Mouse (Mus musculus): ENCODE results near the gene Dusp3. TPM values are rescaled to one million over a fixed set of nuclear protein-coding genes. Genes with fewer than 3 reads are reported as not detected.
A peak's percentile ranks its signal among the peaks of the same experiment; 100 is the strongest.

Dusp3 gene
- polyA plus RNA-seq, 1 experiment from 2014 or later = 78.2 TPM

DNA sequence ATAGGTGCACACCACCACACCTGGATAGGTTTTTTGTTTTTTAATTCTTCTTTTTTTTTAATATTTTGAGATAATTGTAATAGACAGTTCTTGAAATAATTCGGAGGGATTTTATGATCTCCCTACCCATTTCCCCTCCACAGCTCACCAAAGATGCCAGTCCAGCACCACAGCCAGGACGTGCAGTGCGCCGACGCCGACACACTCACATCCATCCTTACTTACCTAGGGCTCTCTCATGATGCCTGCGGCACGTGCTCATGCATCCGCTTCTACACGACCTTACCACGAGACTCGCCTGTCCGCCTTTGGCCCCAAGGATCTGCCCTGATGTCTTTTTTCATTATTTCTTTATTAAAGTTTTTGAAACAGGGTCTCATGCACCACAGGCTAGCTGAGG, 17.0 kb downstream of the Dusp3 start:
- peaks cover 8% of the 10 kb centered on the region for H3K36me3 ChIP-seq (ENCODE audit: insufficient read depth, low read length)
- no peaks in the 10 kb centered on the region for H3K9me3 ChIP-seq (ENCODE audit: low read length)
- DNase-seq (ENCODE audit: low spot score) = no peak
- H3K27me3 ChIP-seq (replicated peaks; ENCODE audit: insufficient read depth, low read length) = peaks cover 11% of the 10 kb centered on the region
- 77% methylated on average over 13 of the region's 13 CpGs for WGBS
- H3K27ac ChIP-seq (ENCODE audit: low read length) = no peak overlapping the region
- no peaks in the 10 kb centered on the region for H3K4me1 ChIP-seq (ENCODE audit: insufficient read depth, low read depth, low read length)
- TF ChIP-seq CTCF (IDR thresholded peaks at IDR 0.05) (no peak), EP300 (IDR thresholded peaks at IDR 0.05) (no peak)
- H3K9ac ChIP-seq (replicated peaks; ENCODE audit: low read depth) = no peak overlapping the region
- no peak overlapping the region for H3K4me3 ChIP-seq (ENCODE audit: low read depth, low read length)
- ATAC-seq = no peak
- H3K4me2 ChIP-seq (replicated peaks; ENCODE audit: low read depth, low read length) = no peak overlapping the region

GRCm38 (mm10) chr11:101968791-101969190, 18.0 kb downstream of the Dusp3 start:
- 0% methylated on average over 5 of the region's 5 CpGs for WGBS
- Histone ChIP-seq H3K9me3 (ENCODE audit: low read length) (no peaks in the 10 kb centered on the region), H3K27me3 (replicated peaks; ENCODE audit: insufficient read depth, low read length) (peaks cover 21% of the 10 kb centered on the region), H3K4me3 (ENCODE audit: low read depth, low read length) (no peak overlapping the region), H3K4me1 (ENCODE audit: insufficient read depth, low read depth, low read length) (peaks cover 6% of the 10 kb centered on the region; the same call in 1 of the 2 replicates), H3K27ac (ENCODE audit: low read length) (no peak overlapping the region), H3K9ac (replicated peaks; ENCODE audit: low read depth) (no peak overlapping the region), H3K4me2 (replicated peaks; ENCODE audit: low read depth, low read length) (no peak overlapping the region), H3K36me3 (ENCODE audit: insufficient read depth, low read length) (0 out of 2 replicates have a peak, but pooled peaks cover under 1% of the 10 kb centered on the region)
- ATAC-seq (peak; percentile 57; the same call in 1 of the 2 replicates), DNase-seq (ENCODE audit: low spot score) (peak; percentile 90)
- TF ChIP-seq EP300 (IDR thresholded peaks at IDR 0.05) = no peak
- peak; percentile 99 for TF ChIP-seq CTCF (IDR thresholded peaks at IDR 0.05)

DNA sequence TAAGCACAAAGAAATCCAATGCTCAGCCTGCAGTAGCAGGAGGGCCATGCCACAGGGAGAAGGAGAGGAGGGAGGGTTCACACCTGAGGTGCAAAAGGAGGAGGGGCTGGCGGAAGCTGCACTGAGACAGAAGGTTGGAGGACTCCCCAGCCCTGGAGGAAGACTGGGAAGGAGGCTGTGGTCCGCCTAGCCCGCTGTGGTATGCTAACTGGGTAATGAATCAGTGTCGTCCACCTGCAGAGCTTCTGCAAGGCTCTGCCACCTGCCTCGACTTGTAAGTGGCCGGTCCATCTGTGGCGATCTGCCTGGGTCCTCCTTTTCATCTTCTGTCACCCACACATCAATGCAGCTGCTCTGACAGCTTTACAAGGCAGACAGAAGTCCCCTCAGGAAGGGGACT, 18.5 kb downstream of the Dusp3 start:
- Histone ChIP-seq H3K9ac (replicated peaks; ENCODE audit: low read depth) (no peak overlapping the region), H3K27ac (ENCODE audit: low read length) (no peak overlapping the region), H3K27me3 (replicated peaks; ENCODE audit: insufficient read depth, low read length) (peaks cover 26% of the 10 kb centered on the region), H3K36me3 (ENCODE audit: insufficient read depth, low read length) (no peaks in the 10 kb centered on the region), H3K4me3 (ENCODE audit: low read depth, low read length) (no peak overlapping the region), H3K4me2 (replicated peaks; ENCODE audit: low read depth, low read length) (no peak overlapping the region), H3K4me1 (ENCODE audit: insufficient read depth, low read depth, low read length) (peaks cover 8% of the 10 kb centered on the region; the same call in 1 of the 2 replicates), H3K9me3 (ENCODE audit: low read length) (no peaks in the 10 kb centered on the region)
- no peak for DNase-seq (ENCODE audit: low spot score)
- no peak for ATAC-seq
- TF ChIP-seq CTCF (IDR thresholded peaks at IDR 0.05) (no peak), EP300 (IDR thresholded peaks at IDR 0.05) (no peak)
- WGBS = 16% methylated on average over 7 of the region's 7 CpGs

GRCm38 (mm10) chr11:101966965-101967614, 19.7 kb downstream of the Dusp3 start, which contains the start of gene Sost:
Sost (minus strand) TSS chr11:101967015.
- H3K4me3 ChIP-seq (ENCODE audit: low read depth, low read length) = no peak within 1 kb of the TSS
- H3K4me2 ChIP-seq (replicated peaks; ENCODE audit: low read depth, low read length) = no peak within 1 kb of the TSS
- H3K27ac ChIP-seq (ENCODE audit: low read length) = no peak within 1 kb of the TSS
- no peaks in the 10 kb centered on the region for H3K36me3 ChIP-seq (ENCODE audit: insufficient read depth, low read length)
- WGBS = 36% methylated on average over 10 of the region's 10 CpGs
- TF ChIP-seq EP300 (IDR thresholded peaks at IDR 0.05) = no peak
- TF ChIP-seq CTCF (IDR thresholded peaks at IDR 0.05) = no peak
- H3K27me3 ChIP-seq (replicated peaks; ENCODE audit: insufficient read depth, low read length) = peaks cover 37% of the 10 kb centered on the region
- no peak within 1 kb of the TSS for H3K9ac ChIP-seq (replicated peaks; ENCODE audit: low read depth)
- no peaks in the 10 kb centered on the region for H3K9me3 ChIP-seq (ENCODE audit: low read length)
- DNase-seq (ENCODE audit: low spot score) = no peak
- peaks cover 13% of the 10 kb centered on the region; the same call in 1 of the 2 replicates for H3K4me1 ChIP-seq (ENCODE audit: insufficient read depth, low read depth, low read length)
- ATAC-seq = no peak

DNA sequence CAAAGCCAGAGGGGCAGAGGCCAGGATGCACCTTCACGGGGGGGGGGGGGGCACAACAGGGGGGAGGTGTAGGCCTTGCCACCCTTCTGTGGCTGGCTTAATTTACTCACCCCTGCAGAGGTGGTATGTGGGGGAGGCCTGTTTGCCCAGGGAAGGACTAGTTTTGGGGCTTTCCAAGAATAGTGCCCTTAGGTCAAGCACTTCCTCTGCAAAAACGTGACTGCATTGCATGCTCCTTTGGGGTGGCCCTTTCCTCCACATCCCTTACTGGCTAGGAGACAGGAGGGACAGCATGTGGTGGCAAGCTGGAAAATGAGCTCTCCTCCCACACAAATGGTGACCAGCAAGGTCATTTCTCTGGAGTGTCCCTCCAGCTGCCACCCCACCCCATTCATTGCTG, 21.3 kb downstream of the Dusp3 start:
- no peaks in the 10 kb centered on the region for H3K36me3 ChIP-seq (ENCODE audit: insufficient read depth, low read length)

DNA sequence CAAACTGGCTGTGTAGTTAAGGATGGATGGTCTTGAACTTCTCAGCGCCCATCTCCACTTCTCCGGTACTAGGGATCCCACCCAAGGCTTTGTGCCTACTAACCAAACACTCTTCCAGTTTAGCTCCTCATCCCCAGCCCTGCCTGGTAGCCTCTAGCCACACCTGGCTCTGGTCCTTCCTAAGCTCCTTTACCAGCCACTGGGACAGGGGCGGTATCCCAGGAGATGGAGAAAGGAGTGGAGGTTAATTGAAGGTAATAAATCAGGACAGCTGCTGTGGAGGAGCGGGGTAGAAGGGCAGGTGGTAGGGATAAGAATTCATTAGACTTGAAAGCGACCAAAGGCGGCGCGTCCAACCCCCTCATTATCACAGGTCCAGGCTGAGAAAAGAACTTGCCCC, 22.2 kb downstream of the Dusp3 start:
- H3K9ac ChIP-seq (replicated peaks; ENCODE audit: low read depth) = no peak overlapping the region
- H3K4me3 ChIP-seq (ENCODE audit: low read depth, low read length) = no peak overlapping the region
- peaks cover 43% of the 10 kb centered on the region for H3K27me3 ChIP-seq (replicated peaks; ENCODE audit: insufficient read depth, low read length)
- H3K36me3 ChIP-seq (ENCODE audit: insufficient read depth, low read length) = no peaks in the 10 kb centered on the region
- no peak overlapping the region for H3K4me2 ChIP-seq (replicated peaks; ENCODE audit: low read depth, low read length)
- TF ChIP-seq CTCF (IDR thresholded peaks at IDR 0.05) (no peak), EP300 (IDR thresholded peaks at IDR 0.05) (no peak)
- no peak overlapping the region for H3K27ac ChIP-seq (ENCODE audit: low read length)
- DNase-seq (ENCODE audit: low spot score) = no peak
- ATAC-seq = no peak
- 8% methylated on average over 7 of the region's 8 CpGs for WGBS
- H3K9me3 ChIP-seq (ENCODE audit: low read length) = no peaks in the 10 kb centered on the region
- peaks cover 13% of the 10 kb centered on the region; the same call in 1 of the 2 replicates for H3K4me1 ChIP-seq (ENCODE audit: insufficient read depth, low read depth, low read length)

More for the DNA sequence above, 21.3 kb downstream of the Dusp3 start:
- H3K4me1 ChIP-seq (ENCODE audit: insufficient read depth, low read depth, low read length) = peaks cover 13% of the 10 kb centered on the region; the same call in 1 of the 2 replicates
- WGBS = 0% methylated on average over 2 of the region's 2 CpGs
- H3K9me3 ChIP-seq (ENCODE audit: low read length) = no peaks in the 10 kb centered on the region
- H3K27me3 ChIP-seq (replicated peaks; ENCODE audit: insufficient read depth, low read length) = peaks cover 43% of the 10 kb centered on the region
- H3K27ac ChIP-seq (ENCODE audit: low read length) = no peak overlapping the region
- no peak for ATAC-seq
- no peak overlapping the region for H3K4me2 ChIP-seq (replicated peaks; ENCODE audit: low read depth, low read length)
- DNase-seq (ENCODE audit: low spot score) = no peak
- TF ChIP-seq CTCF (IDR thresholded peaks at IDR 0.05) = no peak
- no peak for TF ChIP-seq EP300 (IDR thresholded peaks at IDR 0.05)
- no peak overlapping the region for H3K4me3 ChIP-seq (ENCODE audit: low read depth, low read length)
- no peak overlapping the region for H3K9ac ChIP-seq (replicated peaks; ENCODE audit: low read depth)
